Mouse (Mus musculus) heart, embryonic 15.5 days (tissue): ENCODE measurements at regions not wholly inside any gene's neighbourhood (a gene's known extent, or its start where the extent isn't known, plus 50 kb on each side); places are given as distances from the start of the nearest gene placed in this dataset.

ENCODE experiments used
- ATAC-seq: fragments of 200-750 bp; cut with Nextera tagmentation; replicated peaks from 2 replicates; pipeline ENCODE4 v1.8.0; 2017; ENCODE audit warnings: low read depth, moderate TSS enrichment; ENCODE audit not compliant: insufficient number of reproducible peaks, insufficient read depth, low FRiP score
- H3K27ac ChIP-seq: fragments of 300-500 bp; sonication (generic); 2 replicates; pipeline ENCODE4 v1.5.1; 2015; ENCODE audit warnings: mild to moderate bottlenecking, inconsistent platforms
- H3K27me3 ChIP-seq: fragments of 300-500 bp; sonication (generic); 2 replicates; pipeline ENCODE4 v1.6.1; 2015; ENCODE audit warnings: inconsistent platforms
- H3K36me3 ChIP-seq: fragments of 300-500 bp; sonication (generic); 2 replicates; pipeline ENCODE4 v1.6.1; 2015; ENCODE audit warnings: mild to moderate bottlenecking, inconsistent platforms
- H3K4me1 ChIP-seq: fragments of 300-500 bp; sonication (generic); replicated peaks from 2 replicates; pipeline ENCODE4 v1.6.1; 2015; ENCODE audit warnings: inconsistent platforms
- H3K4me2 ChIP-seq: fragments of 300-500 bp; sonication (generic); 2 replicates; pipeline ENCODE4 v1.6.1; 2015; ENCODE audit warnings: inconsistent platforms, mild to moderate bottlenecking, moderate library complexity
- H3K4me3 ChIP-seq: fragments of 300-500 bp; sonication (generic); 2 replicates; pipeline ENCODE4 v1.5.1; 2015; ENCODE audit warnings: mild to moderate bottlenecking, inconsistent platforms
- H3K9ac ChIP-seq: fragments of 300-500 bp; sonication (generic); 2 replicates; pipeline ENCODE4 v1.6.1; 2015; ENCODE audit warnings: mild to moderate bottlenecking, inconsistent platforms
- H3K9me3 ChIP-seq: fragments of 300-500 bp; sonication (generic); replicated peaks from 2 replicates; pipeline ENCODE4 v1.6.1; 2016; ENCODE audit warnings: inconsistent platforms
- WGBS: fragments of 180-500 bp; shearing (Covaris S2); methylation state at CpG from one replicate; pipeline ENCODE4 v1.1.7; 2015; ENCODE audit warnings: mixed read lengths; 5-methylcytosine and 5-hydroxymethylcytosine counted together

- Histone ChIP-seq H3K27ac (0 out of 2 replicates have a peak overlapping the region, but pooled peaks have one; percentile 12), H3K27me3 (no peaks in the 10 kb centered on the region), H3K36me3 (no peaks in the 10 kb centered on the region), H3K9me3 (0 out of 2 replicates have a peak, but pooled peaks cover 3% of the 10 kb centered on the region), H3K4me1 (peaks cover 5% of the 10 kb centered on the region; the same call in 1 of the 2 replicates), H3K4me2 (no peak overlapping the region), H3K9ac (no peak overlapping the region), H3K4me3 (no peak overlapping the region)
- no peak for ATAC-seq
- 38% methylated on average over 1 of the region's 1 CpGs for WGBS
Measured at GRCm38 (mm10) chr3:21524426-21524937, 552.0 kb upstream of the Tbl1xr1 start.

GRCm38 (mm10) chr3:21530862-21531261 lies 545.6 kb upstream of the Tbl1xr1 start:
- no peak overlapping the region for H3K27ac ChIP-seq
- H3K4me2 ChIP-seq, result no peak overlapping the region
- 58% methylated on average over 5 of the region's 5 CpGs for WGBS
- no peak overlapping the region for H3K4me3 ChIP-seq
- no peaks in the 10 kb centered on the region for H3K36me3 ChIP-seq
- no peaks in the 10 kb centered on the region for H3K27me3 ChIP-seq
- 0 out of 2 replicates have a peak, but pooled peaks cover 3% of the 10 kb centered on the region for H3K4me1 ChIP-seq
- ATAC-seq, result peak; percentile 22; the same call in 1 of the 2 replicates
- no peak overlapping the region for H3K9ac ChIP-seq
- no peaks in the 10 kb centered on the region for H3K9me3 ChIP-seq

- ATAC-seq, result no peak
- H3K27me3 ChIP-seq, result no peaks in the 10 kb centered on the region
- no peaks in the 10 kb centered on the region for H3K9me3 ChIP-seq
- no peak overlapping the region for H3K9ac ChIP-seq
- no peak overlapping the region for H3K27ac ChIP-seq
- H3K4me1 ChIP-seq, result 0 out of 2 replicates have a peak, but pooled peaks cover 2% of the 10 kb centered on the region
- H3K4me2 ChIP-seq, result no peak overlapping the region
- no peaks in the 10 kb centered on the region for H3K36me3 ChIP-seq
- 57% methylated on average over 2 of the region's 2 CpGs for WGBS
- H3K4me3 ChIP-seq, result no peak overlapping the region
Measured at GRCm38 (mm10) chr3:21539138-21539537, 537.3 kb upstream of the Tbl1xr1 start.

DNA sequence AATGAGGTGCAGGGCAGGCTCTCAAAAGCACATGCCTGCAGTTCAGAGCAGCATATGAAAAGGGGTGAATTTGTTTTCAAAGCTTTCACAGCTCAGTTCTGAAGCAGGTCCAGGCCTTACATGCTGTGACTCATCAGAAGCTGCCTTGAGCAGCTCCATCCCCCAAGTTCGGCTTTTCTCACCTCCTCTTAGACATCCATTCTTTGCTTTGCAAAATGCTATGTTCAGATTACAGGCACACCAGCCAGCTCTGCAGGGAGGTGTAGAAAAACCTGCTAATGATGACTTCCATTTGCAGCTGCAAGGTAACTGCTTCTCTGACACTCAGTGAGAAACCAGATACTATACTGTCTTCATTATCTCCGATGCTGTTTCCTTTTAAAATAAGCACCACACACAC lies 532.0 kb upstream of the Tbl1xr1 start:
- 33% methylated on average over 2 of the region's 2 CpGs for WGBS
- no peak overlapping the region for H3K4me3 ChIP-seq
- no peak overlapping the region for H3K9ac ChIP-seq
- ATAC-seq, result no peak
- no peak overlapping the region for H3K4me2 ChIP-seq
- no peaks in the 10 kb centered on the region for H3K36me3 ChIP-seq
- peaks cover 10% of the 10 kb centered on the region for H3K4me1 ChIP-seq
- no peak overlapping the region for H3K27ac ChIP-seq
- H3K27me3 ChIP-seq, result no peaks in the 10 kb centered on the region
- H3K9me3 ChIP-seq, result no peaks in the 10 kb centered on the region

- Histone ChIP-seq H3K9me3 (no peaks in the 10 kb centered on the region), H3K27ac (no peak overlapping the region), H3K36me3 (no peaks in the 10 kb centered on the region), H3K27me3 (no peaks in the 10 kb centered on the region), H3K4me2 (no peak overlapping the region), H3K4me1 (peaks cover 13% of the 10 kb centered on the region), H3K4me3 (no peak overlapping the region), H3K9ac (no peak overlapping the region)
- 51% methylated on average over 5 of the region's 5 CpGs for WGBS
- no peak for ATAC-seq
Measured at GRCm38 (mm10) chr3:21545156-21545893, 531.1 kb upstream of the Tbl1xr1 start.

GRCm38 (mm10) chr3:21546411-21546810 lies 530.0 kb upstream of the Tbl1xr1 start:
- Histone ChIP-seq H3K27ac (no peak overlapping the region), H3K4me1 (peaks cover 13% of the 10 kb centered on the region), H3K4me2 (no peak overlapping the region), H3K4me3 (no peak overlapping the region), H3K36me3 (no peaks in the 10 kb centered on the region), H3K9ac (no peak overlapping the region), H3K27me3 (no peaks in the 10 kb centered on the region), H3K9me3 (no peaks in the 10 kb centered on the region)
- no peak for ATAC-seq
- 60% methylated on average over 2 of the region's 2 CpGs for WGBS

DNA sequence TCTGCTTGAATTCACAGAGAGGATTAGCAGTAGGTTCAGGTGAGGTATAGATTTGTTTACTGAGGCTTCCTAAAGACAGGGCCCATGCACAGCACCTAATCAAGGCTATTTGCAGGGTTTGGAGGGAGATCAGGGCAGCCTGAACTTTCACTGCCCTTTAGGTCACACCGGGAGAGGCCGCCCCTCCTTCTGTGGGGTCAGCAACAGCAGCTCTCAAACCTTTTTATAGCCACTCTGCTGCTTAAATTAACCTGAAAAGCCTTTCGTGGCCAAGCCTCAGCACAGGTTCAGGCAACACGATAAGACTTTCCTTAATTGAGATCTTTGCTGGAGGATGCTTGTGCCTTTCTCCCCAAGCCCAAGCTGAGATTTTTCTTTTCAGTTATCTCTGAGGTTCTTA lies 526.8 kb upstream of the Tbl1xr1 start:
- no peak for ATAC-seq
- Histone ChIP-seq H3K36me3 (no peaks in the 10 kb centered on the region), H3K9ac (no peak overlapping the region), H3K4me3 (no peak overlapping the region), H3K4me2 (no peak overlapping the region), H3K27ac (no peak overlapping the region), H3K27me3 (no peaks in the 10 kb centered on the region), H3K4me1 (peaks cover 17% of the 10 kb centered on the region), H3K9me3 (no peaks in the 10 kb centered on the region)
- WGBS, result 39% methylated on average over 4 of the region's 4 CpGs

GRCm38 (mm10) chr3:21553159-21553758 lies 523.2 kb upstream of the Tbl1xr1 start:
- WGBS, result 48% methylated on average over 3 of the region's 3 CpGs
- no peak for ATAC-seq

GRCm38 (mm10) chr3:21553859-21554258 lies 522.6 kb upstream of the Tbl1xr1 start:
- WGBS, result 80% methylated on average over 1 of the region's 1 CpGs
- Histone ChIP-seq H3K27me3 (no peaks in the 10 kb centered on the region), H3K9ac (no peak overlapping the region), H3K9me3 (no peaks in the 10 kb centered on the region), H3K4me3 (no peak overlapping the region), H3K4me1 (peaks cover 12% of the 10 kb centered on the region), H3K36me3 (no peaks in the 10 kb centered on the region), H3K27ac (no peak overlapping the region), H3K4me2 (no peak overlapping the region)
- ATAC-seq, result no peak

More at GRCm38 (mm10) chr3:21553159-21553758, 523.2 kb upstream of the Tbl1xr1 start:
- Histone ChIP-seq H3K4me1 (peaks cover 12% of the 10 kb centered on the region), H3K4me3 (no peak overlapping the region), H3K4me2 (no peak overlapping the region), H3K36me3 (no peaks in the 10 kb centered on the region), H3K27ac (no peak overlapping the region), H3K9me3 (no peaks in the 10 kb centered on the region), H3K27me3 (no peaks in the 10 kb centered on the region), H3K9ac (no peak overlapping the region)

DNA sequence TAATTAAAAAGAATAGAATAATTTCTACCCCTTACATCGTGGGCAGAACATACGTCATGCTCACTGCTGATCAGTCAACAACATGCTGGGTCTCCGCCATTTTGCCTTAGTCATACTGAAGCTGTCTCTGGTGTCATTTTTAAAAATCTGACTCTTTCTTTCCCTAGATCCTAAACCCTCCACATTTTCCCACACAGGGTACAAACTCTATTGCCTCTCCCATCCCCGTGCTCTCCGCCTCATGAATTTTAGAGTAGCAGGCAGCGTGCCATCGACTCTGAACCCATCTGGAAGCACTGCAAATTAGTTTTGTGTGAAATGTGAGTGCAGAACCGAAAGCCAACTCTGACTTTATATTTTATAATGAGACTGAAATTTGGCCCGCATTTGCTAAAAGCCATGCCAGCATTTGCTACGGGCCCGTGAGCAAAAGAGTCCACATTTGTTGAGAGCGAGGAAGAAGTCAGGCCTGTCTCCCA lies 518.5 kb upstream of the Tbl1xr1 start:
- no peak for ATAC-seq
- H3K4me3 ChIP-seq, result no peak overlapping the region
- no peaks in the 10 kb centered on the region for H3K9me3 ChIP-seq
- H3K4me2 ChIP-seq, result no peak overlapping the region
- no peak overlapping the region for H3K9ac ChIP-seq
- H3K4me1 ChIP-seq, result peaks cover 7% of the 10 kb centered on the region; the same call in 1 of the 2 replicates
- no peaks in the 10 kb centered on the region for H3K27me3 ChIP-seq
- H3K36me3 ChIP-seq, result no peaks in the 10 kb centered on the region
- no peak overlapping the region for H3K27ac ChIP-seq
- WGBS, result 80% methylated on average over 12 of the region's 12 CpGs

DNA sequence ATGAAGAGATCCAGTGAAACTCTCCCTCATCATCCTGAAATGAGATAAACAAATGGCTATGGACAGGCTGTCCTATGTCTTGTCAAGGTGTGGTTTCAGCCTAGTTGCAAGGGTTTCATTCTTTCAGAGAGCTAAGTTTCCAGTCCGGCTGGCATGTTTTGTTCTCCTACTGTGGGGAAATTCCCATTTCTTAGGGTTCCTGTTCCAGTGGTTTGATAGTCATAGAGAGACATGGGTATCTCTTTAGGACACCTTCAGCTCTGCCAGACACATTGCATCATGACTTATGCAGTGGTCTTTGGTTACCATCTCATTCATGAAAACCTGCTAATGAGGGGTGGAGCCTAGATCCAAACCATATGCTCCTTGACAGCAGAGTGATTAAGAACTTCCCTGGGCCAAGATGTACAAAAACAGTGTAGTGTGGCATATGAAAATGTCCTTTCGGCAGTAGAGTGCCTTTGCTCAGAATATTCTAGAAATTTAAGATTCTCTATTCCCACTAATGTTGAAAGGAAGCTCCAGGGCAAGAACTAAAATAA lies 513.6 kb upstream of the Tbl1xr1 start:
- ATAC-seq, result no peak
- no peaks in the 10 kb centered on the region for H3K27me3 ChIP-seq
- H3K9me3 ChIP-seq, result no peaks in the 10 kb centered on the region
- H3K9ac ChIP-seq, result no peak overlapping the region
- H3K36me3 ChIP-seq, result no peaks in the 10 kb centered on the region
- H3K4me3 ChIP-seq, result no peak overlapping the region
- 80% methylated on average over 2 of the region's 2 CpGs for WGBS
- no peak overlapping the region for H3K4me2 ChIP-seq
- no peak overlapping the region for H3K27ac ChIP-seq
- H3K4me1 ChIP-seq, result peaks cover 21% of the 10 kb centered on the region
